Comparison of ENCODE assay signal across 14 mouse cellular contexts in the genomic region with DNA sequence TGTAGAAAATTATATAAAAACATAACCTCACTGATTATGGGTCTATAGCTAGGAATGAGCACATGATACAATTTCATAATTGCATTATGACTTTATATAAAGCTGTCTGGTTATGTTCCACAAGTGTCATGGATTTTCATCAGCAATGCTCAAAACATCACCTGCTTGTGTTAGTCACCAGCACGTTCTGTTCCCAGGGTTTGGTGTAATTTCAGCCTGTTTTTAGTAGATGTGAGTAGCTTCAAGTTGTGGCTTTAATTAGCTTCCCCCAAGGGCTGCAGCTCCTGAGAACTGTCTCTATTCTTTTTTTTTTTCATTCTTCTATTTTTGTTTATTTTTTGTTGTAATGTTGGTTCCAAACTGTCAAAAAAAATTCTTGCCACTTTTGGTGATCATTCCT.
"Had no signal": no experiment of that assay in that cellular context is flagged by ENCODE, and none has a peak within 500 bp of the region (broad histone marks: within the 10 kb centered on the region; RNA-seq: fewer than 3 reads in every experiment).

No protein-coding gene starts in this region.

- DNase-seq: kidney, adult 11 months; kidney, adult 8-10 months; kidney, postnatal 10 days; kidney, postnatal 36 days; layer of hippocampus, postnatal 36 days; liver, embryonic 13.5 days; lung, adult 2 months; lung, postnatal 14 days; lung, postnatal 4 days; midbrain, embryonic 14.5 days; thymus, adult 2 months; thymus, postnatal 14 days; thymus, postnatal 4 days had no signal

- ATAC-seq: intestine, embryonic 15.5 days had no signal
